Mouse (Mus musculus) kidney, adult 2 months (tissue): ENCODE results near the gene Vps13d. TPM values are rescaled to one million over a fixed set of nuclear protein-coding genes. Genes with fewer than 3 reads are reported as not detected.

Experiments used
- DNase-seq: peaks from one replicate; pipeline ENCODE4 v3.0.0; 2021
- H3K27ac ChIP-seq: fragments of 200-500 bp; 2 replicates; pipeline ENCODE4 v1.5.1; 2012; ENCODE audit warnings: low read depth, low read length, control low read depth, inconsistent platforms; ENCODE audit not compliant: insufficient read depth
- H3K27me3 ChIP-seq: fragments of 200-500 bp; replicated peaks from 2 replicates; pipeline ENCODE4 v1.6.1; 2012; ENCODE audit warnings: mild to moderate bottlenecking, moderate library complexity, low read length, inconsistent platforms; ENCODE audit not compliant: control insufficient read depth, insufficient read depth
- H3K36me3 ChIP-seq: fragments of 200-500 bp; 2 replicates; pipeline ENCODE4 v1.6.1; 2012; ENCODE audit warnings: mild to moderate bottlenecking, moderate library complexity, low read length, inconsistent platforms; ENCODE audit not compliant: control insufficient read depth, insufficient read depth
- H3K4me1 ChIP-seq: fragments of 200-500 bp; 2 replicates; pipeline ENCODE4 v1.6.1; 2011; ENCODE audit warnings: low read length; ENCODE audit not compliant: control insufficient read depth, insufficient read depth
- H3K4me3 ChIP-seq: fragments of 200-500 bp; 2 replicates; pipeline ENCODE4 v1.5.1; 2011; ENCODE audit warnings: mild to moderate bottlenecking, low read depth, low read length, control low read depth; ENCODE audit not compliant: insufficient read depth
- CTCF ChIP-seq: fragments of 200-500 bp; conservative IDR thresholded peaks from 2 replicates; pipeline ENCODE4 v1.5.1; 2011; ENCODE audit warnings: low read depth, mild to moderate bottlenecking, control low read depth, low read length, moderate library complexity, mixed read lengths; ENCODE audit not compliant: insufficient read depth, insufficient read length
- POLR2A ChIP-seq: fragments of 200-500 bp; IDR thresholded peaks from one replicate; pipeline ENCODE4 v1.6.1; 2011; ENCODE audit warnings: low read depth, low read length, control low read depth
- WGBS: fragments of 180-500 bp; shearing (Covaris S2); methylation state at CpG from one replicate; pipeline ENCODE4 v1.1.7; 2018; 5-methylcytosine and 5-hydroxymethylcytosine counted together
- polyA plus RNA-seq: library from polyadenylated mRNA; depleted of rRNA; stranded (reverse); fragments of >200 nt; gene quantifications from 2 replicates; pipeline ENCODE4 v1.2.3, GENCODE M21; 2012

Vps13d gene
- polyA plus RNA-seq, 1 experiment, result 19.8 TPM

GRCm38 (mm10) chr4:145110736-145111135 is 84.1 kb downstream of the Vps13d start:
- Histone ChIP-seq H3K4me3 (no peak overlapping the region), H3K4me1 (no peaks in the 10 kb centered on the region), H3K27me3 (no peaks in the 10 kb centered on the region), H3K27ac (no peak overlapping the region), H3K36me3 (peaks cover 16% of the 10 kb centered on the region)
- DNase-seq, result no peak
- TF ChIP-seq CTCF, result no peak
- no peak for TF ChIP-seq POLR2A
- WGBS, result 91% methylated on average over 6 of the region's 6 CpGs

GRCm38 (mm10) chr4:145106796-145107195 is 88.0 kb downstream of the Vps13d start:
- Histone ChIP-seq H3K4me1 (no peaks in the 10 kb centered on the region), H3K4me3 (no peak overlapping the region), H3K27ac (no peak overlapping the region), H3K27me3 (no peaks in the 10 kb centered on the region), H3K36me3 (peaks cover 5% of the 10 kb centered on the region)
- DNase-seq, result no peak
- TF ChIP-seq CTCF (no peak), POLR2A (no peak)
- 76% methylated on average over 6 of the region's 6 CpGs for WGBS

- 72% methylated on average over 6 of the region's 6 CpGs for WGBS
- H3K27ac ChIP-seq, result no peak overlapping the region
- peaks cover 5% of the 10 kb centered on the region for H3K36me3 ChIP-seq
- H3K4me1 ChIP-seq, result no peaks in the 10 kb centered on the region
- no peak overlapping the region for H3K4me3 ChIP-seq
- DNase-seq, result no peak
- TF ChIP-seq CTCF, result no peak
- TF ChIP-seq POLR2A, result no peak
- no peaks in the 10 kb centered on the region for H3K27me3 ChIP-seq
Measured at GRCm38 (mm10) chr4:145105319-145105718, 89.5 kb downstream of the Vps13d start.

- 78% methylated on average over 2 of the region's 2 CpGs for WGBS
- TF ChIP-seq POLR2A, result no peak
- TF ChIP-seq CTCF, result no peak
- Histone ChIP-seq H3K27ac (no peak overlapping the region), H3K27me3 (no peaks in the 10 kb centered on the region), H3K4me1 (no peaks in the 10 kb centered on the region), H3K36me3 (peaks cover 5% of the 10 kb centered on the region), H3K4me3 (no peak overlapping the region)
- no peak for DNase-seq
Measured at GRCm38 (mm10) chr4:145104917-145105316, 89.9 kb downstream of the Vps13d start.

- no peak overlapping the region for H3K27ac ChIP-seq
- no peaks in the 10 kb centered on the region for H3K4me1 ChIP-seq
- DNase-seq, result no peak
- H3K4me3 ChIP-seq, result no peak overlapping the region
- H3K27me3 ChIP-seq, result no peaks in the 10 kb centered on the region
- TF ChIP-seq POLR2A (no peak), CTCF (no peak)
- H3K36me3 ChIP-seq, result peaks cover 7% of the 10 kb centered on the region
Measured at GRCm38 (mm10) chr4:145103617-145104016, 91.2 kb downstream of the Vps13d start.

GRCm38 (mm10) chr4:145101823-145102718 is 92.7 kb downstream of the Vps13d start:
- DNase-seq, result no peak
- no peak overlapping the region for H3K4me3 ChIP-seq
- no peak overlapping the region for H3K27ac ChIP-seq
- TF ChIP-seq CTCF (no peak), POLR2A (no peak)
- WGBS, result 84% methylated on average over 6 of the region's 6 CpGs
- H3K27me3 ChIP-seq, result no peaks in the 10 kb centered on the region
- H3K36me3 ChIP-seq, result peaks cover 5% of the 10 kb centered on the region
- H3K4me1 ChIP-seq, result no peaks in the 10 kb centered on the region

- no peaks in the 10 kb centered on the region for H3K27me3 ChIP-seq
- H3K27ac ChIP-seq, result no peak overlapping the region
- WGBS, result 82% methylated on average over 6 of the region's 6 CpGs
- no peak for DNase-seq
- TF ChIP-seq POLR2A, result no peak
- no peak for TF ChIP-seq CTCF
- no peaks in the 10 kb centered on the region for H3K4me1 ChIP-seq
- no peak overlapping the region for H3K4me3 ChIP-seq
- peaks cover 7% of the 10 kb centered on the region for H3K36me3 ChIP-seq
Measured at GRCm38 (mm10) chr4:145099853-145100252, 95.0 kb downstream of the Vps13d start.
